Mouse (Mus musculus) erythroblast, adult 5-6 weeks (primary cell): ENCODE results near the gene Ptbp1. TPM values are rescaled to one million over a fixed set of nuclear protein-coding genes. Genes with fewer than 3 reads are reported as not detected.
"Not testable (repeated sequence)": the region's sequence is repeated elsewhere in the genome, so short reads cannot be mapped to it uniquely, and the experiment has no call there.

Experiments
- ATAC-seq: replicated peaks from 2 replicates; pipeline ENCODE4 v1.8.0; 2016; ENCODE audit warnings: moderate number of reproducible peaks, mild to moderate bottlenecking, moderate TSS enrichment, inconsistent platforms; ENCODE audit not compliant: poor library complexity, low FRiP score, severe bottlenecking
- total RNA-seq, 2 experiments: library from RNA; stranded (forward) in 1 of 2; stranded (reverse) in 1 of 2; fragments of 150-400 nt in 1 of 2; fragments of 200-764, 138-1000 nt in 1 of 2; gene quantifications; 2 replicates each; pipeline versions ENCODE4 v1.2.3 to v1.2.4; 2015 to 2017; ENCODE audit warnings: low replicate concordance in 2 of 2

Ptbp1 gene
- total RNA-seq, 2 experiments from 2014 or later = 45.2 to 53.2 TPM

DNA sequence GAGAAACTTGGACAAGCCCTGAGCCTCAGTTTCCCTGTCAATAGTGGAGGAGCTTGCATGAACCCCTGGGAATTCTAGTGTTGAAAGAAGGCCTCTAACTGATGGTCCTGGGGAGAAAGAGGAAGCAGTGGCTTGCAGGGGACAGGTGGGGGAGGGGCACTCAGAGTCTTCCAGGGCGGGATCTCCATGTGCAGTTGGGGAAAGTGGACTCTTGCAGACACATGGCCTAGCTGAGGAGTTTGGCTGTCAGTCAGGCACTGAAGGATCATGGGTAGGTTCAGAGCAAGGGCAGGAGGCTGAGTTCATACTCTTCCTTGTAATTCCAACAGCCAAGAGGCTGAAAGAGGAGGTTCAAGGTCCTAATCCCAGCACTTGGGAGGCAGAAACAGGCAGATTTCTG is 22.9 kb downstream of the Ptbp1 start:
- no peak for ATAC-seq

DNA sequence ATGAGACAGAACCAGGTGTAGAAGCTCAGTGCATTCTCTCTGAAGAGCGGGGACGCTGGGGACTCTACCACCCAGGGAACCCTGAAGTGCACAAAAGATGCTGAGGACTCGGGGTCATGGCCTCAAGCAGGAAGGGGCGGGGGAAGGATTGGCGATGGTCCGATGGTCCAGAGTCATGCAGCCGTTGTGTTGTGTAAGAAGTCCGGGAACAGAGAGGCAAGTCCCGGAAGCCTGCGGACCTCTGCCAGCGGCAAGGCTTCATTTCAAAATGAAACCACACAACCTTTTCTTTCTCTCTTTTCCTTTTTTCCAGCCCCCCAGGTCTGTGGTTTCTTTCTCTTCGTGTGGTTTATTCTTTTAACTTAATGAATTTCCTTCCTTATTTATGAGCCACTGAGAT is 23.5 kb downstream of the Ptbp1 start:
- no peak for ATAC-seq

DNA sequence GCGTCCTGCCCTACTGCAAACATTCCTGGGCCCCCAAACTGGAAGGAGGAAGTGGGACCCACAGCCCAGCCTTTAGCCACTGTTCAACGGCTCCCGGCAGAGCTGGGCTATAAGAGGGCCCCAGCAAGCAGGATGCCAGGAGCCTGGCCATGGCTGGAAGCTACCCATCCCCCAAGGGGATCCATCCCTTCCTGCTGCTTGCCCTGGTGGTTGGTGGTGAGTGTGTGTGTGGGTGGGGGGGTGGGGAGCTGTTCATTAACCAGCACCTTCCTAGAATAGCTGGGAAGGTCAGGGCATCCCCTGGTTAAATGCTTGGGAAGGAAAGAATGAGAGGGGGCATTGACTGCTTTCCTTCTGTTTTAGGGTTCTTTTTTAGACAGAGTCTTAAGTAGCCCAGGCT is 25.3 kb downstream of the Ptbp1 start:
- ATAC-seq = no peak

DNA sequence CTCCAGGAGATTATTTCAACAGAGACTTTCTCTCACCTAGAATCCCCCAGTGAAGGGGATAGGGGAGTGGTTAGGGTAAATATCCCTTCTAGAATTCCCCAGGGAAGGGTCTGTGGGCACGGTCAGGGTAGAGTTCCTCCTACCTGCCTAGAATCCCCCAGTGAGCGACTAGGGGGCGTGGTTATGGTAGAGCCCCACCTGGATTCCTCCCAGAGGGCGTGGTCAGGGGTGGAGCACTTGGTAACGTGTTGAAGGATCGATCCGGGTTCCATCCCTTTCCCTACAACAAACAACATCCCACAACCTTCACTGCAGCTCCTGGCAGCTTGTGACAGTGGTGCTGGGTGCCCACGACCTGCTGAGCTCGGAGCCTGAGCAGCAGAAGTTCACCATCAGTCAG is 26.5 kb downstream of the Ptbp1 start:
- no peak for ATAC-seq

DNA sequence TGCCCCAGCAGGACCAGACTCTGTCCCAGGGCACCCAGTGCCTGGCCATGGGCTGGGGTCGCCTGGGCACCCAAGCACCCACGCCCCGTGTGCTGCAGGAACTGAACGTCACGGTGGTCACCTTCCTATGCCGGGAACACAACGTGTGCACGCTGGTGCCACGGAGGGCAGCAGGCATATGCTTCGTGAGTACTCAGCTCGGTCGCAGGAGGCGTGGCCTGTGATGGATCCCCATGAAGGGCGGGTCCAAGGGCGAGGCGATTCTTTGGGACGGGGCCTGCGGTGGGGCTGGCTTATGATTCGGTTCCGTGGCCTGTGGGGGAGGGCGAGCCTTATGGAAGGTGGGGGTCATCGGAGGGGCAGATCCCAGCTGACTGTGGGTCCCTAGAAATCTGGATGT is 27.8 kb downstream of the Ptbp1 start:
- ATAC-seq = peak; percentile 36; the same call in 1 of the 2 replicates

- peak; percentile 67 for ATAC-seq
Measured at GRCm38 (mm10) chr10:79883297-79884084, 29.3 kb downstream of the Ptbp1 start.

DNA sequence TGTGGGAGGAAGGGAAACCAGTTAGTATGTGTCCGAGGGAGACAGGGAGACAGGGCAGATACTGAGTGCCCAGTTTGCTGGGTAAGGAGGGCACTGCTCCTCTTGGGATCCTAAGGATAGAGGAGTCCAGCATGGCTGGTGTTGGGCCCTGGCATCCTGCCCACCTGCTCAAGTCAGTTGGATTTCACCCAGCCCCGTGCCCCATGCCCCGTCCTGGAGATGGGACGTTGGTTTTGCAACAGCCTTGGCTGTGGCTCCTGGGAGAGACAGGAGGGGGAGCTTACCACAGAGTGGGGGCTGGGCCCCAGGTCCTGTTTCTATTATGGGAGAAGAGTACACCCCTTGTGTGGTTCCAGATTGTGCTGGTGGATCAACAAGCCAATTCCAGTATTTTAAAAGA is 30.2 kb downstream of the Ptbp1 start:
- no peak for ATAC-seq

GRCm38 (mm10) chr10:79884938-79885337 is 30.7 kb downstream of the Ptbp1 start:
- not testable (repeated sequence) for ATAC-seq

DNA sequence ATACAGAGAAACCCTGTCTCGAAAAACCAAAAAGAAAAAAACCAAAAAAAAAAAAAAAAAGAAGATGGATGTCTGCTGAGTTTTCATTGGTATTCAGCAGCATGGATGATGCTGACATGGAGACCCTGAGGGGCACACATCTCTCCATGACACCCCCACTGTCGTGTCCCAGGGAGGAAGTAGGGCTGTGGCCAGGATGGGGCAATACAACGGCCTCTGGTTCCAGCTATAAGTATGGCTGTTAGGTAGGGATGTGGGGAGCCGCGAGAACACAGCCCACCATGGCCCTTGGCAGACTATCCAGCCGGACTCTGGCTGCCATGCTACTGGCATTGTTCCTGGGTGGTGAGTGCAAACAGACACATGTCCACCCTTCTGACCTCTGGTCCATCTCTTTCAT is 31.8 kb downstream of the Ptbp1 start, which contains the start of gene Elane:
Elane (plus strand) TSS at position 194 of the 400 bp plus-strand sequence.
- ATAC-seq = no peak

GRCm38 (mm10) chr10:79886611-79887010 is 32.4 kb downstream of the Ptbp1 start:
- no peak for ATAC-seq

DNA sequence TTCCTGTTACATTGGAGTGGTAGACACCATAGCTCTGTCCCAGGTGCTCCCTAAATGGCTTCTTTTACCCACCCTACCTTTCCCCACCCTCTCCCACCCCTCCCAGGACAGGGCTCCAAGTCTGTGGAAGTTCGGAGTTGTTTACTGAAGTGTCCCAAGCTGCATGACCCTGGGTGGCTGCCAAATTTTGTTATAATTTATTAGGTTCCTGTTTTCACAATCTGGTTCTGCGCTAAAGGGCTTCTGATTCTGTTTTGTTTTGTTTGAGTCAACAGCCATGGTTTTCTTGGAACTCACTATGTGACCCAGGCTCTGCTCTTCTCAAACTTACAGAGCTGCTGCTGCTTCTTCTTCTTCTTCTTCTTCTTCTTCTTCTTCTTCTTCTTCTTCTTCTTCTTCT is 35.2 kb downstream of the Ptbp1 start:
- ATAC-seq = no peak

GRCm38 (mm10) chr10:79890670-79891069 is 36.4 kb downstream of the Ptbp1 start, which contains the start of gene Cfd:
Gene Cfd (plus strand): TSS chr10:79890853.
- ATAC-seq = no peak

GRCm38 (mm10) chr10:79892451-79893118 is 38.4 kb downstream of the Ptbp1 start:
- ATAC-seq = peak; percentile 74

DNA sequence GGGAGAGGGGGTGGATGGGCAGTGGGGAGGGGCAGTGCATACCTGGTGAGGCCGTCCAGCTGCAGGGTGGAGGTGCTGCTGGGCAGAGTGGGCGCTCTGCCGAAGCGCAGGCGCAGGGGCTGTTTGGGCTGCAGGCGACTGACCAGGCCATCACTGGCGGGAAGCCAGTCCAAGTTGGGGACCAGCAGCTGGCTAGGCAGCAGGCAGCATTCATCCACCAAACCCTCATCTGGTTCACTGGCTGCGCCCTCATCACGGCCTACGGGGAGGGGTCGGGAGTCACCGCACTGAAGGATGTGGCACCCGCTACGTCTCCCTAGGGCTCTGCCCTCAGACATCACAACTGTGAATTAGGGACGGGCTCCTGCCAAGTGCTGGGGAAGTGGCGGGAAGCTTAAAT is 42.1 kb downstream of the Ptbp1 start:
- no peak for ATAC-seq

DNA sequence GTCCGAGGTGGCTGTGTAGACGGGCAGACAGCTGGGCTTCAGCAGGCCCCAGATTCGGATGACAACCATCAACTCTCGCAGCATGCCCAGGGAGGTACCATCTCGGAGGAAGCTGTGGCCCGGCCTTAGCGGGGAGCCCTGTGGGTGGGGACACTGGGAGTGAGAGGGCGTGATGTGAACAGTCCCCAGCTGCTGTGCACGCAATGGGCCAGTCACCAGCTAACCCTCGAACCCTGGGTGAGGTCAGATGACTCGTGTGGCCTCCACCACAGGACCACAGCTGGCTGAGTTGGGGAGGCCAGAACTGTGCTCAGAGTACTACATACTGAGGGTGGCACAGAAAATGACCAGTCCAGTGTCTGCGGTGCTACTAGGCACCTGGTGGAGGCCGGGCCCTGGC is 42.6 kb downstream of the Ptbp1 start:
- no peak for ATAC-seq

GRCm38 (mm10) chr10:79897316-79898245 is 43.4 kb downstream of the Ptbp1 start:
- ATAC-seq = no peak

DNA sequence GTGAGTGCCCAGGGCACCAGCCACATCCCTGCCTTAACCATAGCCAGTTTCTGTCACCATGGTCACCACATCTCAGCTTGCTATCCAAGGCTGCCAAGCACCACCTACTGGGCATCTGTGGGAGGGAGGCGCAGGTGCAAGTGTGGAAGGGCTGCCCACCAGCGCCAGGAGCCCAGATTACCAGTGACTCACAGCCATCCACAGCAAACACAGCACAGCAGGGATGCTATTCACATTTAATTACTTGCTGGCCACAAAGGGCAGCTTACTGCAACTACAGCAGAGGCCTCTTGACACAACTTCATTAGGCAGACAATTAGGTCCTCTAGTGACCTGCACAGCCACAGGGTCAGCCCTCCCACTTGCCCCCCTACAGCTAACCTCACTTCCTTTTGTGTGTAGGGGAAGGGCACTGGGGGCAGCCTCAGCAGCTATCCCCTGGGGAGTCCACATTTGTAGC is 46.8 kb downstream of the Ptbp1 start:
- ATAC-seq = no peak

GRCm38 (mm10) chr10:79906712-79907111 is 52.5 kb downstream of the Ptbp1 start:
- ATAC-seq = no peak

DNA sequence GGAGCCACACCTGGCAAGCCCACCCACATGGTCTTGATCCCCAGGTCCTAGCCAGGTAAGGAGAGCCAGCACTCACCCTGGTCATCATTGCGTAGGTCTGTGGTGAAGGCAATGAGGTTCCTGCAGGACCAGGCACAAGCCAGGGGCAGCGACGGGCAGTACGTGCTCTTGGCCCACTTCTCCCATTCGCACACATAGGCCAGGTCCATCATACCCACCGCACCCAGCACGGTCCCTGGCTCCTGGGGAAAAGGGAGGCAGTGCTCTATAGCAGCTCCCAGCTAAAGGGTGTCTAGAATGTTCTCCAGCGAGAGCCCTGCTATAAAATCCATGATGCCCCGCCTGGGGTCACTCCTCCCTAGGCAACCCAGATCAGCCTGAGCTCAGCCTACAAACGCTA is 53.2 kb downstream of the Ptbp1 start:
- ATAC-seq = no peak
